Mouse (Mus musculus) lung, adult 2 months (tissue): ENCODE data around the gene Olfr646.

Experiments used
- CTCF ChIP-seq: fragments of 200-500 bp; IDR thresholded peaks from 2 replicates; pipeline ENCODE4 v1.5.1; 2011; ENCODE audit warnings: mild to moderate bottlenecking, low read length, control low read depth; ENCODE audit not compliant: insufficient read depth
- POLR2A ChIP-seq: fragments of 200-500 bp; IDR thresholded peaks from 2 replicates; pipeline ENCODE4 v1.6.1; 2011; ENCODE audit warnings: low read depth, mild to moderate bottlenecking, control low read depth, low read length, borderline replicate concordance; ENCODE audit errors: extremely low read depth

GRCm38 (mm10) chr7:104059215-104059614 is 45.5 kb upstream of the Olfr646 start:
- no peak for TF ChIP-seq POLR2A
- TF ChIP-seq CTCF, result no peak
